Mouse (Mus musculus) kidney, postnatal 10 days (tissue): ENCODE measurements at regions not wholly inside any gene's neighbourhood (a gene's known extent, or its start where the extent isn't known, plus 50 kb on each side); places are given as distances from the start of the nearest gene placed in this dataset.

Experiments used
- DNase-seq: peaks from one replicate; pipeline ENCODE4 v3.0.0; 2021; ENCODE audit warnings: mixed read lengths

DNA sequence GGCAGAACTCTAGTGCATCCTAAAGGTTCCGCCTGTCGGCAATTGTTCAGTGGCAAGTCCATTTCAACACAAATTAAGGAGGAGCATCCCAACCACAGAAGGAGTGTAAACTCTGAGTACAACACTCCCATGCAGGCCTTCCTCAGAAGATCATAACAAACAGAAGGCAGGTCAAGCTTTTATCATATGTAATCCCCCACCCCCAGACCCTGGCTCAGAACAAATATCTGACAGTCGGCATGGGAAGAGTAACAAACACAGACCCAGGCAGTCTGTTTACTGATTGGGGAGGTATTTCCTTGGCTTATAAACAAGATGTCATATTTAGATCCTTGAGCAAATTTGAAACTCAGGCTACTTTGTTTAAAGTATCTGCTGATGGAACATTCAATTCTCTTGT lies 174.9 kb upstream of the Rnaseh2b start:
- no peak for DNase-seq

DNA sequence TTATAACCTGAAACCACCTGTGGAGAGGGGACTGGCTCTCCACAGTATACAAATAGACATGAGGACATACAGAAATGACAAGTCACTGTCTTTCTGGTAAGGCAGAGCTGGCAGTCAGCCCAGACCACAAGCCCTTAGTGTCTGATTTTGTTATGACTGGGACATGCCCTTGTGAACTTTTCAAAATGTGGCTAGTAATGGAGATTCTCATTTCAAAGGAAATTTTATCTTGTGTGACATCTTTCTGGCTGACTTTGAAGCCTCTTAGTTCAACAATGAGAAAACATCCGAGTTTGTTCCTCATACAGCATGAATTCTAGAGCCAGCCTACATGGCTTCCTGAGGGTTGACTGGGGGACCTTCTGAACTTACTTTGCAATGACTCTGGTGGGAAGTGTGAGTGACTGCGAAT lies 173.8 kb upstream of the Rnaseh2b start:
- DNase-seq, result peak; percentile 72

DNA sequence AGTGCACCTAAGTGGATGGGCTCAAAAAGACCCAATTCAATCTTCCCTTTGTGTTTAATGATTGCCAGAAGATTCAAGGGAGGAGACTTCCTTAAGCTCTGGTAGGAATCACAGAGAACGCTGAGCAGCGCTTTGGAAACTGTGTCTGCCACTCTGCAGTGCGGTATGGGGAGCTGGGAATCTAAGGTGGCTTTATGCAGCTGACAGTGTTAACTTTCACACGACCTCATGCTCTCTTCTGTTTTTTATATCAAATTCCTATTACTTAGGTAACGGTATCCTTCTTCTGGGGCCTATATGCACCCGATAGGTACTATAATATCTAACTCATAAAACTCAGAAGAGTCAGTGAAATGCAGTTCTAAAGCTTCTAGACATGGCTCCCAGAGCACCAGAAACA lies 163.5 kb upstream of the Rnaseh2b start:
- no peak for DNase-seq

DNA sequence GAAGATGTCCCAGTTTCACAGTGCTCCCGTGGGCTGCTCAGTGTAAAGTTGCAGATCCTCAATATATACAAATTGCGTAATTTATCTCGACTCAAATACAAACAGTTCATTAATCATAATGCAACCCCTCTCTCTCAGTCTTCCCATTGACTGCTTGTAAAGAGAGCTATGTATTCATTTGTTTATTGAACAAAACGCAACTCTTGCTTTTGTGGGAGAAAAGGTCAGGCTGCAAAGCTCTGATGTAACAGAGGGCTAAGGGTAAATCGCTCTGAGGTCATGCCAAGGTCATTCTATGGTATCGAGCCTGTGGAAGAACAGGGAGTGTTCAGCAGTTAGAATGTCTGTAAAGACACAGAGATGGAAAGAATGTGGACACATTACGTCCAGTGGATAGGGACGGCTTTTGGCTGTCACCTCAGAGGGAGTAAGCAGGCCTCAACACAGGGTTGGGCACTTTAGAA lies 160.0 kb upstream of the Rnaseh2b start:
- no peak for DNase-seq

DNA sequence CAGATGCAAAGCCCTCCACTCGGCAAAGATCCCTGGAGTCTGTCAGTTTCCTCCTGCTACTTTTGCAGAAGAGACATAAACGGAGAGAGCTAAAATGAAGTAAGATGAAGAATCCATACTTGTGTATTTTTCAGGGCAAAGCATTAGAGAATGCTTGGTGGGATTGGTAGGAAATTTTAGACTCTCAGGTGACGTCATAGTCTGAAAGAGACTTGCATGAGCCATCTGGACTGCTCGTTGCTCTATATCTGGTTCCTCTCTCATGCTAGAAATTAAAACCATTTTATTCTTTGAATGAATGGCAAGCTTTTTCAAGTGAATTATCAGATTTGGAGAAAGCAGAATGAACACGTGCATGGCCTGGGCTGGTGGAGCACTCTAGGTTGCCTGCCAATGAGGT lies 154.4 kb upstream of the Rnaseh2b start:
- DNase-seq, result no peak

DNA sequence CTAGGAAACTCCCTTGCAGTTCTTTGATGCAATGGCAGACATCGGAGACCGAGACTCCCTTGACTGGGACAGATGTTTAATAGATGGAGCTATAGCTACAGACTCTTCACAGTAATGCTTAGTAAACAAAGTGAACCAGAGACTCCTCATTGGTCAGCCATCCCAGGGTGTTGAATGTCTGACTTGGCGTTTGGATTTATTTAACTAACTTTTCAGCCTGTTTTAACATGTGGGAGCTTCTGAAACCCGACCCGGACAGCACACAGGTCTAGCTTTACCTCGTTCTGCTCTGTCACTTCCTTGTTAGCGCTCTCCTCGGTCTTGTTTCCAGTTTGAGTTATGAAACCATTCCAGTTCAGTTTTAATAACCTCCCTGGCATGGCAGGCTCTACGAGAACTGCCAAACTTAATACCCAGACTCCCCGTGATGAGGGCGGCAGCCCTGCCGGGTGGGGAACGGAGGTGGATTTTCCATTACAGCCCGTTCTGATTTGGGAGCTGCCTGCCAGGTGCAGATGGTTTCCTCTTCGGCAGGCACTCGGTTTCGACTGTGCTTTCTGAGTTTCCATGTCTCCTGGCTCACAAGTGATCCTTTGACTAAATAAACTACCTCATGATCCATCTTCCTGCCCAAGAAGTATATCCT lies 147.9 kb upstream of the Rnaseh2b start:
- DNase-seq, result no peak

DNA sequence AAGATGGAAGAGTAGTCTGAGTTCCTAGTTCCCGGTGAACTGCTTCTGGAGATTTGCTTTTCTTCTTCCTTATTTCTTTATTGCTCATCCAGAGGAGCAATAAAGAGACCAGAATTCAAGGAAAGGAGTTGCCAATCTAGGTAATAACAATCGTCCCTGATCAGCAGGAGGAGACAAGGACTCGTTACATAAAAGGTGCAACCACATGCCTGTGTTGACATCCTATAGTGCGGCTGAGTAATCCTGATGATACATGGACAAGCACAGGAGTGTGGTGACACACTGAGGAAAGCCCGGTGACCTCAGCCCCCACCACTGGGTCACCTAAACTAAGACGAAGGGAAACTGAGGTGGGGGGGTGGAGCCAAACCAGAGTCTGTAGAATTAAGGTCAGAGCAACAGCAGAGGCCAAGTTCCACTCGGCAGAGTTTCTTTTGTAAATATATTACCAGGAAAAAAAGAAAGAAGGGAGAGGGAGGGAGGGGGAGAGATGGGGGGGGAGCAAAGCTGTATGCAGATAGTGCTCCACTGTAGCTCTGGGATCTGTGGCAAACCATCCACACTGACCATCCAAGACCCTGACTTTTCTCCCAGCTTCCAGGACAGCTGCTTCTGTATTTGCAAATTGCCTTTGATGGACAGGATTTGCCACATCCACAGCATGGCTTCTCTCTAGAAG lies 135.2 kb upstream of the Rnaseh2b start:
- no peak for DNase-seq

DNA sequence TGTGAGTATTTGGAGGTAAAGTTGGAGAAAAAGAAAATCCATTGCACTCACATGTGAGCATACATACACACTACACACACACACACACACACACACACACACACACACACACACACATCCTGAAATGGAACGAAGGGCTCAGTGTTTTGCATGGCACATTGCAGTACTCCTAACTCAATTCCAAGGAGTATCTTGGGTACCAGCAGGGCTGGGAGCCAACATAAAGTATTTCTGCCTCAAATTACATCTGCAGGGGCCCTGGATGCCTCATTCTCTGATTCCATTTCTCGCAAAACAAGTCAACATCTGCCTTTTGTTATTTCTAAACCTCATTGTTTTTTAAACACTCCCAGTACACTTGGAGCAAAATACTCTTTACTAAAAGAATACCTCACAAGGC lies 132.7 kb upstream of the Rnaseh2b start:
- DNase-seq, result no peak

DNA sequence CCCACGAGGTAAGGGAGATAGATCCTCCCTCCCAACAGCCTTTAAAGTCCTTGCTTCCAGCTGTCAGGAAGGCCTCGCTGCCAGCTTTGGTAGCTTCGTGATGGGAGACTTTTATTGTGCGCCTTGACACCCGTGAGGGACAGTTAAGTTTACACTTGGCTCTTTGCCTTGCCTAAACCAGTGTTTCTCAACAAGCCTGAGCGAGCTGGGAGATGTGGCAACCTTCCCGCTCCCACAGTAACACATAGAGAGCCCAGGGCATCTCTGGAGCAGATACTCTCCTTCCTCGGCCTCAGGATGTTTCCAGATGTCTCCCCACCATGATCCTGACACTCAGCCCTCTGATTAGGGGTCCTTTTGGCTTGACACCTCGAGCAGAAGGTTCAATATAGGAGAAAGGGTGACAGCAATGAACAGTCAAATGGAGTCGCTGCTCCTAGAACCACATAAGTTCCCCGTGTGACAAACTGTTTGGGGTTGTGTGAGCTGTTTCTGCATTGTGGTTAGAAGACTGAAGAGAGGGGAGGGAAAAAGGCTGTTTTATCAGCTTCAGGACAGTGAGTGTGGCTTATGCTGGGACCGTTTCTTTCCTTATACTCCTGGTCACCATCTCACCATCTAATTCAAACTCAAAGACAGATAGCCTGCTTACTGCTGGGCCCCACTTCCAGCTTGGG lies 129.1 kb upstream of the Rnaseh2b start:
- DNase-seq, result no peak

DNA sequence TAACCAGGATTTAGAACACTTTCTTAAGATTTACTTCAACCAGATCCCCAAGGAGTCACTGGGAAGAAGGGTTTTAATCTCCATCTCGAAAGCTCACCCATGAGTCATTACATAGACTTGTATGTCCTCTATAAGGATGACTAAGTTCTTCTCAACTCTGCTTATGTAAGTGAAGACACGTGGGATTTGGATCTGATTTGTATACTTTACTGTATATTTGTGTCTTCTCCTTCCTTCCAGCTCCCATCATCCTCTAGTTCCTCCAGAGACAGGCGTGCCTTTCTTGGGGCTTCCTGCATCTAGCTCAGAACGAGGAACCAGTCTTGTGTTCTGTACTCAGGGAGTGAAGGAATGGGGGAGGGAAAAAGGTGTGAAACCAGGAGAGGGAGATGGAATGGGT lies 127.5 kb upstream of the Rnaseh2b start:
- no peak for DNase-seq

DNA sequence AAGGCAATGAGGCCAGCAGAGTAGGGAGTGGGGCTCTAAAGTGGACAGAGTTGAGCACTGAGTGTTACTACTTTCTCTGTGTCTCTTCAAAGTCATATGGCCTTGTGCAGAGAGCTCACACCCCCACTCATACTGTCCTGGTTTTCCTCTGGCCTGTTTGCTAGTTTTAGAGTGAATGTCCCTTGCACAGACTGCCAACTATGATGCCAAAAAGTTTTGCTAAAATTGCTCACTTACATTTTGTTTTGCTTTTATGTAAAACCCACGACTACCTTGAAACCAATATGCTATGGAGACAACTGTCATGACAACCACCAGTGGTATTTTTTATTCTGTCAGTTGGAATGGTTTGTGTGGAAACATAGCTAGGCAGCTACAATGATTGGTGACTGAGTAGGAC lies 126.4 kb upstream of the Rnaseh2b start:
- DNase-seq, result no peak

DNA sequence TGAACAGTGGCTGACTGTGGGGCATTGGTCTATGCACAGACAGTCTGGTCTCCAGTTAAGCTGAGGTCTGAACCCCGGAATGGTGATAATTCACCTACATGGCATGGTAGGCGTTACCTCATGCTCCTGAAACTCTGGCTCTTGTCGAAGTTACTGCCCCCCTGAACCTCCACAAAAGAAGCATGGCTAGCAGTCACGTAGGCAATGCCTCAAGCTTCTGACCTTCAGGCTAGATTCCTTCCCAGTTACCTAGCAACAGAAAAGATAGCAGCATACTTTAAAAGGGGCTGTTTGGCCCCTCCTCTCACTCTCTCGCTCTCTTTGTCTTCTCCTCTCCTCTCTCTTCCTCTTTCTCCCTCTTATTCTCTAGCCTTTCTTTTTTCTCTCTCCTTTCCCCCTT lies 125.8 kb upstream of the Rnaseh2b start:
- no peak for DNase-seq

DNA sequence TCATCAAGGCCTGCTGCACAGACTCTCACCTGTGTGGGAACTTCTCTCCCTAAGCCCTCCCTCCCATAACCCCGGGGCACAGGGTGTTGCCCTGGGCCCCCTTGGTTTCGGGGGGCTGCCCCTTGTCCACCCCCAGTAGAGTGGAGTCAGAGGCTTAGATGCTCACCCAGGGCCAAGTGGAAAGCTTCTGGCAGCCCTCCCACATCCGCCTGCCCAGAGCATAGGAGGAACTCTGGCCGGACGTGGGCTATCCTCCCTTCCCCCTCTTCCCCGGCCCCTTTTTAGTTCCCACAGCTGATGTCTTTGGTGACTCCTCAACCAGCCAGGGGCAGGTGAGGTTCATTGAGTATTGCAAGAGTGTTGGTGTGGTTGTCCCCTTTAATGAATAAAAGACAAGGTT lies 125.3 kb upstream of the Rnaseh2b start:
- peak; percentile 12 for DNase-seq

DNA sequence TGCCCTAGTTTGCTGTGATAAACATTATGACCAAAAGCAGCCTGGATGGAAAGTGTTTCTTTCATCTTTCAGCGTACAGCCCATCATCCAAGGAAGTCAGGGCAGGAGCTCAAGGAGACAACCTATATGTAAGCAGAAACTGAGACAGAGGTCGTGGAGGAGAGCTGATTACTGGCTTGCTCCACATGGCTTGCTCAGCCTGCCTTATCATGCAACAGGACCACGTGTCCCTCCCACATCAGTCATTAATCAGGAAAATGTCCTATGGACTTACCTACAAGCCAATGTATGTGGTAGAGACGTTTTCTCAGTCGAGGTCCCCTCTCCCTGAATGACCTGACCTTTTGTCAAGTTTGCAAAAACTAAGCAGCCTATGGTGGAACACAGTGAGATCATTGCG lies 123.7 kb upstream of the Rnaseh2b start:
- DNase-seq, result no peak

DNA sequence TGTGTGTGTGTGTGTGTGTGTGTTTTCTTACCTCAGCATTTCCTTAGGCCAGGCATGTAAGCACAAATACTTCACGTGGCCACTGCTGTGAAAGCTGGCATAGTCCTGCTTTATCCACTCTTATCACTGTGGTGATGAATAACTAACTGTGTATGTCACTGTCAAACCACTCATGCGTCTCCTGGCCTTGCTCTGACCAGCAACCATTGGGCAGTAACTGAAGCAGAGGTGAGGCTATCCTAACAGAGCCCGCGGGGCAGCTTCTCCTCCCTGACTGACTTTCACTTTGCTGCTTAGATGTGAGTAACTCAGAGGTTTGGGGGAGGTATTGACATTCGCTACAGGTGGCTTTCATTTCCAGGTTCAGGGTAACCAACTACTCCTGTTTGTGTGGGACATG lies 122.0 kb upstream of the Rnaseh2b start:
- peak; percentile 27 for DNase-seq

DNA sequence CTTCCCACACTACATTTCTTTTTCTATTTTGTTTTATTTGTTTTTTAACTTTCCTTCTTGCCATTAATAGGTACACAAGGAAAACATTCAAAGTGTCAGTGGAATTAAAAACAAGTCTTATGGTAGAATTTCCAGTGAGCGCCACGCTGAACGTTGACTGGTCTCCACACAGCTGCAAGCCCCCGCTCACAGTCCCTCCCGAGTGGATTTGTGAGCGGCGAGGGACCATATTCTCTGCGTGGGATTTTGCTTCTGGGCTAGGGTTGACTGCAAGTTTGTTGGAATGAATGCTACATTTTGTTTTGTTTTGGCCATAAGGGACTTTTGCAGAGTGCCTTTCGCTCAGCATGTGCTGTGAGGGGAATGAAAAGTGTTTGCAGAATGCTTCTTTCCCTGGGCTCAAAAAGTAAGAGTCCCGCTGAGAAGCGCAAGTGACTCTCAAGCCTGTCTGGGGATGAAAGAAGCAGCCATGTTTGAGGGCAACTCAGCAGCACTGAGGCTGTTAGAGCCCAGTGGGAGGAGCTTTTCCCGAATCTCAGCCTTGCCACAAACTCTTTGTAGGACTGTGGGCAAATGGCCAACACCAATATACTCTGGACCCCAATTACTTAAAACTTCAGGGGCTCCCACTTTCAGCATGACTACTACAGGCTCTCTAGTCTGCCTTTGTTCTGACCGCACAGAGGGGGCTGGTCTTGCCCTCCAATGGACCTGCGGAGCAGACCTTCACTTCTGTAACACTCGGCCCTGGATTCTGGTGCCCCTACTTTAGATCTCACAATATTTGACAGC lies 120.9 kb upstream of the Rnaseh2b start:
- DNase-seq, result peak; percentile 12

DNA sequence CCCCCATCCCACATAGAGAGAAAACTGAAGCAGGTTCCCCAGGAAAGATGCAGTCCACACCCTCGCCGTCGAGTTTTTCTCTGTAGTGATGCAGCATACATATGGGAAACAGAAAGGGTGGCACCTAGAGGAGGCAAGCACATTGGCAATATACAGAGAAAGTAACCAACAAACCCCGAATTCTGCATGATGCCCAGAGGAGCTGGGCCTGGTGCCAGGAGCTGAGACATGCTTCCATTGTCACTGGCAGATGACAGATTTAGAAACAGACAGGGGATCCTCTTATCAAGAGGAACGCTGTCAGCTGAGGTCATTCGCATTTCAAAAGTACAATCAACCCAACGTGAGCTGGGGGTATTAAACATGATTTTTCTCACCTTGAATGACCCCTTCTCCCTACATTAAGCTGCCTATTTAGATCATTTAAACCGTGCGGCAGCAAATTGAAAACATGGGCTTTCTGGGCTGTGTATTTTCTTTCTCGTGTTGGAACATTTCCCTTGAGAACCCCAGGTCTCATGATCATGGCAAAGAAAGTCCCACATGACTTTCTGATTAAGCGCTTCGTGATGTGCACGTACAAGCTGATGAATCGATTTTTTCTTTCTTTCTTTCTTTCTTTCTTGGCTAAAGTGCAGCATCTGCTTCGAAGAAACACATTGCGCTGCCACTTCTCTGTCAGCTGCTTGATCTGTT lies 118.4 kb upstream of the Rnaseh2b start:
- DNase-seq, result no peak

DNA sequence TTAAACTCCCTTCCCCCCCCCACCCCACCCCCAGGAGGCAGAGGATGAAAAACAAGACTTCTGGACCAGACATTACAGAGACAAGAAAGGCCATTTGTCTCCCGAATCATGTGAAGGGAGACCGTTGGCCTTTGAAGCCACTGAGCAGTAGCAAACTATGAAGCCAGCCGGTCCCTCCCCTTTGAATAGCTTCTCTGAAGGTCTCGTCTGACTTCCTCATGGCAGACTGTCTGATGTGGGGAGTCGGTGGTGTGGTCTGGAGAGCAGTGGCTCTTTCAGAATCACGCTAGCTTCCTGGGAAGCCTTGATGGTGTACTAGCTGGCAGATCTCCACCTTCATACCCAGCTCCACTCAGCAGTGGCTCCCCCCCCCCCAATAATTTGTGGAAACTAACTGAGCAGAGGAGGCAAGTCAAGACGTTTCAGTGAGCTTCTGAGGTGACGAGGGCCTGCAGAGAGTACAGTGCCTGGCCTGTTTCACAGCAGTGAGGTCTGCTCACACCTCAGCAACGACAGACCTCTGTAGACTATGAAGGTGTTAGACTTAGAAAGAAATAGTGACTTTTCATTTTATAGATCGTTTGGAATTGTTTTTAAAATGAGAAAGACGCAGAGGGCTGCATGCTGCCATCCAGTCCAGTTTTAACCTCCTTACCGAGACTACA lies 116.9 kb upstream of the Rnaseh2b start:
- DNase-seq, result no peak

DNA sequence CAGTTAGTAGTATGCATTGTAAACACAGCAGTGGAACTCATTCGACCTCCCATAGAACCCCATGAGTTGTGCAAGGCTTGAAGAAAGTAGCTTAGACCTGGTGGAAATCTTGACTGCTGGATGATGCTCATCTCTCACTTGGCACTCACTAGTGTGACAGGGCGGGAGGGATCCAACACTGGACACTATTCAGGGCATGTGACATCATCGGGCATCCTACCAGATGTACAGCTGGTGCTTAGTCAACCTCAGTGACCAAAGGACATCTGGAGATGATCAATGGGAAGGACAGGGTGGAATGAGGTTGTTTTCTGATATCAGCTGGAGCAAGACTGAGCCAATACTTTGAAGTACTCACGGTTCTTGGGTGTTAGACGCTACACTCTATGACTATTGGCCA lies 114.9 kb upstream of the Rnaseh2b start:
- DNase-seq, result no peak

DNA sequence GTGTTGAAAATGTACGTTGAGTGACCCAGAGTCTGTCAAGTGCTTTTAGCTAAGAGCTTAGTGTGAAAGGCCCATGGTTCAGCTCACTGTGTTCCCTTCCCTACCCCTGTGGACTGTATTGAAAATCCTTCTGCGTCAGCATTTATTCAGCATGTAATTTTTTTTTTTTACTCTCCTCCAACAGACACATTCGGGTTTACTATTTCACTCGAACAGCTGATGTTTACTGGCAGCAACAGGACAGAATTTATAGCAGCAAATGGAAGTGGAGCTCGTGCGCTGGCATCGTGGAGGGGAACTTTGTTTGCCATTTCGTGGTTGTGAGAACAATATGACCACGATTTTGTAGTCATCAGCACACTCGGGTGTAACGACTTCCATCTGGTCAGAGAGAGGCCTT lies 105.0 kb upstream of the Rnaseh2b start:
- no peak for DNase-seq

DNA sequence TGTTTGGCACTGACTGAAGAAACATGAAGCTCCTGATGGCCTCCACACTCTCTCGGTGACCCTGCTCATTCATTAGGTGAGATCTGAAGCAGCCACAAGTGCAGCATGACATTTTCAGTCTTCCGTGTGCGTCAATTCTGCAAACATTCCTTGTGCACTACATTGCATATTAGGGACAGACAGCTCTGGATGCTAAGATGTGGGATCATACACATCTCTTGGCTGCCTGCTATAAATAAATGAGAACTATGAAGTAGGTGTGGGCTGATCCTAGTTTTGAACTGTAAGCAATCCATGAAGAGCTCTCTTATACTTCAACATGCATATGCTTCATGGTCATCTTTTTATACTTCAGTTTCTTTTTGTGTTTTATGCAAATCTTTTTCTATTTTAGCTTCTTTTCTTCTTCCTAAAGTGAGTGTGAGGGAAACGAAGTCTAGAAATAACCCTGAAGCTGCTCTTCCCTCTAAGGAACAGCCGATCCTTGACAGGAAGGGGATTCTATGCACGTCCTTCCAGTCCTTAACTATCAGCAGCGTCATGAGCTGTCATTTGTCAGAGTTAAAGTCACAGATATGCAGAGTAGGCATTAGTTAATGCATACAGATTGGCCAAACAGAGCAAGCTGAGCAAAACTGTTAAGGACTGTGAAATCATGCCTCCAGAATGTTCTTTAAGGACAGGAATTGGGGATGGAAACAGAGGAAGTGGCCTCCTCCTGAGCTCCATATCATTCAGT lies 104.1 kb upstream of the Rnaseh2b start:
- DNase-seq, result no peak

DNA sequence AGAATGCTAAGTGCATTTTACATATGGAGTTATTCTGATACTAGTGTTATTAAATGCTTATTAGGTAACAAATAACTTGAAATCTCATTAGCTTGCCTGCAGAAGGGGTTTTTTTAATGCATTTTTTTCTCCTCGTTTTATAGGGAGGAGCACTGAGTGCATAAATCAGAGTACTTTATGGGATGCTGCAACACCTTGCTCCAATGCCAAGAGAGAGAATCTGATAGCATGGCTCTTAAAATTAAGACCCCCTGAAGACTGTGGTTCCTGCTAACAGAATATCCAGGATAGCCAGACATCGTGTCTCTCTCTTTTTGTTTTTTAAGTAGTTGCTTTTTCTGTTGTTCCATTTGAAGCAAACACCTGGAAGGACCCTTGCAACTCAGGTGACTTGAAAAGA lies 100.8 kb upstream of the Rnaseh2b start:
- no peak for DNase-seq
